Mouse (Mus musculus) Muller cell, postnatal 12 days (primary cell): ENCODE measurements around the gene Prr12.

Experiments used
- DNase-seq: peaks from one replicate; pipeline ENCODE4 v3.0.0-alpha.2; 2015; ENCODE audit errors: inconsistent ontology term

Gene Prr12

DNA sequence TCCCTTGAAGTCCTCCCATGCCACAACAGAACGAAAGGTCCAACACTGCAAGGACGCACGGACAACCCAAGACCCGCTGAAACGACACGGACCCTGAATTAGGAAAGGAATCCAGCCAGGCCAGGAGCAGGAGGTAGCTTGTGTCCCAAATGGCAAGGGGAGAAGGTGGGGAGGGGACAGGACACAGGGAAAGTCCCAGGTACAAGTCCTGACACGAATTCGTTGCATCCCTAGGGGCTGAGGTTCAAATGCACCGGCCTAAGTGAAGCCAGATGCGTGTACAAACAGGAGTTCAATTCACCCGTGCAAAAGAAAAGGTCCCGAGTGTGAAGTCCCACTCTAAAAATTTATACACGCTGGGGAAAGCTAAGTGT is 1.1 kb downstream of the Prr12 start:
- peak; percentile 46 for DNase-seq

GRCm38 (mm10) chr7:45050945-45051600 is 1.6 kb downstream of the Prr12 start:
- peak; percentile 84 for DNase-seq

- no peak for DNase-seq
These were observed 3.6 kb downstream of the Prr12 start for GRCm38 (mm10) chr7:45048923-45049657.

DNA sequence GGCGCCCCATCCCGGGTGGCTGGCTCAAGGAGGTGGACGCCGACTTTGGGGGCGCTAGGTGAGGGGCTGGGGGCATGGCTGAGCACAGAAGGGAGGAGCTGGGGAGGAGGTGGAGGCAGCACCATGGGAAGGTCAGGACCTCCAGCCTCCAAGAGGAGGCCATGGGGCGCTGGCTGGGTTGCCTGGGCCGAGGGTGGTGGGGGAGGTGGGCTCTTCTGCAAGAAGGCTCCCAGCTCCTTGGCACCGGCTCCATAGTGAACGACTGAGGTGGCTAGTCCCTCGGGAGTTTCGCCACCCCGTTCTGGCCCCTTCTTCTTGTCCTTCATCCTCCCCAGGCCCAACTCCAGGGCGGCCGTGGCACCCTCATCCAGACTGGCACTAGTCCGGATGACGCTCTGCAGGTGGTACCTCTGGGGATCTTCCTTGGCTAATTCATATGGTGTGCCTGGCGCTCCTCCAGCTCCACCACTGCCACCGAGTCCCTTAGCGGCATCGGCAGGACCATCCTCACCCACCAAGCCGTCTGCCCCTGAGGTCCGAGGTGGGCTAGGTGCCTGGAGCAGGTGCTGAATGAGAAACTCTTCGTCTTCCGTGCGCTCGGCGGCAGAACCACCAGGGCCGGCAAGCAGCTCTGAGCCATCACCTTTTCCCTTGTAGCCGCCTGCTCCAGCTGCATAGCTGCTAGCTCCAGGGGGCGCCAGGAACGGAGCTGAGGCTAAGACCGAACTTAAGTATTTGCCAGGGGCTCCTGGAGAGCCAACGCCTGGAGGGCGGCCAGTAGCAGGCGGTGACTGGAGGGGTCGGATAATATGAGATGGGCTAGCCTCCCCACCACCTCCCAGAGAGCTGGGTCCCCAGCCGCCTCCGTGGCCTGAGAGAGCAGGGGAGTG is 4.4 kb downstream of the Prr12 start:
- DNase-seq, result no peak

DNA sequence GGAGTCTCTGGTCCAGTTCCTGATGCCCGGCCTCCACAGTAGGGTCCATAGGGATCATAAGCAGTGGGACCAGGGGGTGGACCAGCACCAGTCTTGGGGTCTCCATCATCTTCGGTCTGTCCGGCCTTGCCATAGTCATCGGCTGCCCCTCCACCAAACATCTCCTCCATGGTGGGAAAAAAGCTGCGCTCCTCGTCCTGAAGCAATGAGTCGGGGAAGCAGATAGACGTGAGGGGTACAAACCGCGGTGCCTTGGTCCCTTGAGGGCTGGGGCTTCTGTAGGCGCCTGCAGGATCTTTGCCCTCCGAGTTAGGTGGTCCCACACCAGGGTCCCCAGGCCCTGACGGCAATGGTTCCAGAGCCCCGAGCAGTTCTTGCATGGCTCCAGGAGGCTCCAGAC is 5.2 kb downstream of the Prr12 start:
- no peak for DNase-seq

DNA sequence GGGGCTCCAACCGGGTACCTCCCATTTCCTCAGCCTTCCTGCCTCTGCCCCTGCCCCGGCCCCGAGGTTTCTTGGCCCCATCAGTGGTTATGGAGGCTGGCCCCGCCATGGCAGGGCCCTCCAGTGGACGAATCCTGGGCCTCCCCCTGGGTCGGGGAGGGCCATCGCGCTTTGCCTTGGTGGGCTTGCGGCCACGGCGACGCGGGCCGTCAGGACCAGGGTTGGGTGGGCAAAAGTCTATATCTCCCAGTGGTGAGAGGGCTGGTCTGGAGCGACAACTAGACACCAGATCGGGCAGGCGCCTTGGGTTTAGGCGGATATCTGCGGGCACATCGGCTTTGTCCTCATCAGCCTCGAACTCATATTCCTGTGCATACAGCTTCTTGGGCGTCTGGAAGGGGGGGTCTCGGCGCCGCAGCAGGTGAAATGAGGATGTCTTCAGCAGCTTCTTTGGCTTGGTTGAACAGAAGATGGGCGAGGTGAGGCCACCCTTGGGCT is 5.8 kb downstream of the Prr12 start:
- DNase-seq, result no peak

GRCm38 (mm10) chr7:45045741-45046140 is 6.9 kb downstream of the Prr12 start:
- no peak for DNase-seq

DNA sequence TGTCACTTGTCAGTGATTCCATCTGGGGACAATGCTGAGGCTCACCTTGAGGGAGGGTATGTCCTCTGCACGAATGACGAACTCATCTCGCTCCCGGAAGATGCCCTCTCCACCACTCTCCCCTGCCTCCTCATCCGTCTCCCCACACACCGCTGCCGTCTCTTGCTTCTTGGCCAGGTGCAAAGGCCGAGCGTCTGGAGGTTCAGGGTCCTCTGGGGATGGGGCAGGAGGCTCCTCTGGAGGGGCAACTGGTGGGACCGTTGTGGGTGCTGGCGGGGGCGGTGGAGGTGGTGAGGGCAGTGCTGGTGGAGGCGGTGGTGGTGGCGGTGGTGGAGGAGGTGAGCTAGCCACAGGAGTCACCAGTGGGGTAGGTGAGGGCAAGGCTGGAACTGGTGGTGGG is 9.4 kb downstream of the Prr12 start:
- no peak for DNase-seq

DNA sequence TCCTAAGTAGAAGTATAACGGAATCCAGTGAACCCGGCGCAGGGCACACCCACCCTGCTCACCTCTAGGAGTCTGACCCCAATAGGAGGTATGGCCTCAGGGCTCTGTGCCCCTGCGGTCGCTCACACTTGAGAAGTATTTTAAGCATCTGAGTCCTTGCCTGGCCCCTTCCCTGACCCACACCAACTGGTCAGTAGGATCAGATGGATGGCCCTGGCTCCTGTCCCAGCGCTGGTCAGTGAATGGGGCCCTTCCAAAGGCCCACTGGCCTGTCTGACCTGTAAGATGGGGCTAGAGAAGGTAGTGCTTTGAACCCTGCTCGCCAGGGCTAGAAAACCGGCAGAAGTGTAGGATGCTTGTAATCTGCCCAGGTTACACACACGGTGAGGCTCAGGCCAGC is 11.8 kb downstream of the Prr12 start:
- DNase-seq, result no peak

GRCm38 (mm10) chr7:45038411-45038810 is 14.3 kb downstream of the Prr12 start:
- DNase-seq, result no peak

GRCm38 (mm10) chr7:45037720-45038361 is 14.8 kb downstream of the Prr12 start:
- no peak for DNase-seq

- no peak for DNase-seq
These were observed 16.0 kb downstream of the Prr12 start for GRCm38 (mm10) chr7:45036702-45037101.

GRCm38 (mm10) chr7:45035631-45036030 is 17.1 kb downstream of the Prr12 start:
- DNase-seq, result no peak

DNA sequence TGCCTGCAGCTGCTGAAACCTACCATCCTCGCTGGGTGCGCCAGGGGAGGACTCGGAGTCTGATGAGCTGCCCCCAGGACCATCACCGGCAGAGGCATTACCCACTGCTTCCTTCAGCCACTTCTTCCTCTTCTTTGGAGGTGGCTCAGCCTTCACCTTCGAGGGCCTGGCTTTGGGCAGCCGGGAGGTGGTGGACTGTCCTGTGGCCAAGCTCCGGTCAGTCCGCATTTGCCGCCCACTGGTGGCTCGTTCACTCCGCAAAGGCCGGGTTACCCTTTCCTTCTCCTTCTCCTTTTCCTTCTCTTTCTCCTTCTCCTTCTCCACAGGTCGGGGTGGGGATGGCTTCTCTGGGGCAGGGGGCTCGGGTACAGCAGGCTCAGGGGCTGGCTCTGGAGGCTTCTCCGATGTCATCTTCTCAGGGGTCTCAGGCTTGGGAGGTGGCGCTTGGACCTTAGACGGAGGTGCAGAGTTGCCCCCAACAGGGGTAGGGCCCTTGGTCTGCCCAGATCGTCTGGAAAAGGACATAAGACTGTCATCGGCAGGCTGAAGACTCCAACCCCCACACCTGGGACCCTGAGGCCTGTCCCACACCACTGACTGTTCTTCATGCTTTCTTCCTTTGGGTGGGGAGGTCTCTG is 18.8 kb downstream of the Prr12 start:
- DNase-seq, result no peak

DNA sequence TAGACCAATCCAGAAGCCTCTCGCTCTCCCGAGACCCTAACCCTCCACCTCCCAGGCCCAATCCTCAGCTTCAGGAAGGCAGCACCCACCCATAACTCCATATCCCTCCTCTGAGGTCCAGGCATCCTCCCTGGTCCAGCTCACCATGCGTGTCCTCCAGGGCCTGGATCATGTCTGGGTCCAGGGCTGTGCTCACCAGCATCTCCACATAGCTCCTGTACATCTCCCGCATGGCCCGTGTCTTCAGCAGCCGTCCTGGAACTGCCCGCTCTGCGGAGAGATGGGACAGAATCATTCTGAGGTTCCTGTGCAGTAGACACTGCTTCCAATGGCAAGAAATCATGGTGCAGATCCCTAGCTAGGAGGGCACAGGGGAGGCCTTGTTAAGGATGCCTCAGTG is 21.8 kb downstream of the Prr12 start:
- DNase-seq, result no peak

DNA sequence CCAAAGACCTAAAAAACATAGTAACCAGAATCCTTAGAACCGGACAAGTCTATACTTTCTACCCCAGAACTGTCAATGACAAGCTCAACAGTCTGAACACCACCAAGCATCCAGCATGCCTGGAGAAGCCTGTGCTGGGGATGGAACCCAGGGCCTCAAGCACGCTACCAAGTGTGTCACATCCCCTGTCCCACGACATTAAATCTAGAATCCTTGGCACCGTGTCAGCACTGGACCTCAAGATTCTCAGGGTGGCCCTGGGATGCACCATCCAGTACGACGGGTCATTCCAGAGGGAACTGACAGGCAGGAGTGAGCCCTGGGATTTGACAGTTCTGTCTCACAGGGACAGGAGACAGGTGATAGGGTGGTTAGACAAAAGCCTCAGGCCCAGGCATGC is 22.7 kb downstream of the Prr12 start:
- no peak for DNase-seq

GRCm38 (mm10) chr7:45028351-45028750 is 24.3 kb downstream of the Prr12 start:
- DNase-seq, result no peak

DNA sequence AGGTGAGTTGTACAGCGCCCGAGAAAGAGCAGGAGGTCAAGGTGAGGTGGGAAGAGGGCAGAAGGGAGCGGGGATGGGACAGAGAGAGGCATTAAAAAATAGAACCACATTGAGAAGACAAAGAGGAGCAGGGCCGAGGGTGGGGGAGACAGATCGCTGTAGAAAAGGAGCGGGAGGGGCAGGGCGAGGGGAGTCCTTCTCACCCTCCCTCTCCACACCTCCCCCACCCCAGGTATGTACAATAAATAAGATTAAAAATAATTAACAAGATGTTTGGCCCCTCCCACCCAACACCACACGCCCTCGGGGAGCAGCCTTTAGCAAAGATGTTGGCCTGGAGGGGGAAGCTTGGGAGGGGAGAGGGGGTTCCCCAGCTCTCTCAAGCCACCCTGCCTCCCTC is 24.9 kb downstream of the Prr12 start:
- no peak for DNase-seq

DNA sequence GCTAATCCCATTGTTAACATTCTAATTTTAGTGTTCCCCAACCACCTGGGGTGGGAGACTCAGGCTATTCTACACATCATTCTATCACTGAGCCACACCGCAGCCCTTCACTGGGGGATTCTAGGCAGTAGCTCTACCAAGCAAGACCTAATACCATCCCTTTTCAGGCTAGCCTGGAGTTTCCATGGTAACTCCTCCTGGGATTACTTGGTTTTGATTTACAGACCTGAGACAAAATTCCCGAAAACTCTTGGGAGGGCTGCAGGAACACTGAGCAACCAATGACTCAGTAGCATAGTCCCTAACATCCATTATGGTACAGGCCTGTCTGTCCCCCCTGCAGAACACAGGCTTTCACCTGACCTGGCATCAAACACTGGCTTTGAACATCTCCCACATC is 26.4 kb downstream of the Prr12 start:
- DNase-seq, result no peak

DNA sequence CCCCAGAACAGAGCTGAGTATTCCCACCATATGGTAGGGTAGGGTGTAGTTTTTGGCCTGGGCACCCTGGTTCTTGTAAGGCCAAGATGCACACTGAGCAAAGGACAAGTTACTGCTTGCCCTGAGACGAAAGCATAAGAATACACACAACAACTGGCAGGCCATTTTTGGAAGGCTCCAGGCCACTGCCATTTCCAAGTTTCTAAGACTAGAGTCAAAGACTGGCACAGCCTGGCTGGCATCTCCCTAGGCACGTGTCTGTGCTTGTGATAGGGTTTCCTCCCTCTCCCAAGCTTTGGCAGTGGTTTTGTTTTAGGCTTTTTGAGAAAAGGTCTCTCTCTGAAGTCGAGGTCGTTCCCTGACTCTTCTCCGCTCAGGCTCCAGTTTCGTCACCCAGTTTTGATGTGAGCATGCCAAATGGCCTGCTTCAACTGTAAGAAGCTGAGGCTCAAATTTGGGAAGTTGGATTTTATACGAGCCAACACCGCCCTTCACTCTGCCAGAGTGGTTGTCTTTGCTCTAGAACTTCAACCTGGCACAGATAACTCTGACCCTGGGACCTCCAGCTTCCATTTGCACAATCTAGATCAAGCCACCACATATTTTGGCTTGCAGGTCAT is 27.0 kb downstream of the Prr12 start:
- DNase-seq, result no peak
